Mouse (Mus musculus) midbrain, postnatal 0 days (tissue): ENCODE measurements at regions not wholly inside any gene's neighbourhood (a gene's known extent, or its start where the extent isn't known, plus 50 kb on each side); places are given as distances from the start of the nearest gene placed in this dataset.

ENCODE experiments used
- ATAC-seq: fragments of 200-750 bp; cut with Nextera tagmentation; 2 replicates; pipeline ENCODE4 v1.8.0; 2017; ENCODE audit warnings: moderate number of reproducible peaks, mild to moderate bottlenecking, moderate TSS enrichment, moderate library complexity; ENCODE audit not compliant: low FRiP score
- DNase-seq: peaks from one replicate; pipeline ENCODE4 v3.0.0-alpha.2; 2015; ENCODE audit warnings: low spot score
- H3K27ac ChIP-seq: fragments of 300-500 bp; sonication (generic); 2 replicates; pipeline ENCODE4 v1.5.1; 2014; ENCODE audit warnings: low read depth, mild to moderate bottlenecking, low read length, mixed read lengths
- H3K27me3 ChIP-seq: fragments of 300-500 bp; sonication (generic); 2 replicates; pipeline ENCODE4 v1.6.1; 2014; ENCODE audit warnings: low read length, control low read depth, mixed read lengths; ENCODE audit not compliant: insufficient read depth
- H3K36me3 ChIP-seq: fragments of 300-500 bp; sonication (generic); 2 replicates; pipeline ENCODE4 v1.6.1; 2014; ENCODE audit warnings: low read length, control low read depth, mixed read lengths; ENCODE audit not compliant: insufficient read depth
- H3K4me1 ChIP-seq: fragments of 300-500 bp; sonication (generic); 2 replicates; pipeline ENCODE4 v1.6.1; 2014; ENCODE audit warnings: mild to moderate bottlenecking, control low read depth, antibody characterized with exemption, low read length, mixed read lengths; ENCODE audit not compliant: insufficient read depth
- H3K4me2 ChIP-seq: fragments of 300-500 bp; sonication (generic); 2 replicates; pipeline ENCODE4 v1.6.1; 2014; ENCODE audit warnings: low read depth, mild to moderate bottlenecking, low read length, mixed read lengths; ENCODE audit not compliant: poor library complexity, severe bottlenecking
- H3K4me3 ChIP-seq: fragments of 300-500 bp; sonication (generic); 2 replicates; pipeline ENCODE4 v1.5.1; 2014; ENCODE audit warnings: low read depth, mild to moderate bottlenecking, low read length, moderate library complexity
- H3K9ac ChIP-seq: fragments of 300-500 bp; sonication (generic); replicated peaks from 2 replicates; pipeline ENCODE4 v1.6.1; 2014; ENCODE audit warnings: mild to moderate bottlenecking, low read length, moderate library complexity, mixed read lengths; ENCODE audit not compliant: poor library complexity, severe bottlenecking
- H3K9me3 ChIP-seq: fragments of 300-500 bp; sonication (generic); 2 replicates; pipeline ENCODE4 v1.6.1; 2016; ENCODE audit warnings: low read length, control low read depth
- CTCF ChIP-seq: IDR thresholded peaks from 2 replicates; pipeline ENCODE4 v1.5.1; 2016; ENCODE audit warnings: antibody characterized with exemption, mild to moderate bottlenecking
- WGBS: fragments of 180-500 bp; shearing (Covaris S2); extraction: QIAGEN DNeasy Blood & Tissue Kit; methylation state at CpG from one replicate; pipeline ENCODE4 v1.1.7; 2014; 5-methylcytosine and 5-hydroxymethylcytosine counted together

DNA sequence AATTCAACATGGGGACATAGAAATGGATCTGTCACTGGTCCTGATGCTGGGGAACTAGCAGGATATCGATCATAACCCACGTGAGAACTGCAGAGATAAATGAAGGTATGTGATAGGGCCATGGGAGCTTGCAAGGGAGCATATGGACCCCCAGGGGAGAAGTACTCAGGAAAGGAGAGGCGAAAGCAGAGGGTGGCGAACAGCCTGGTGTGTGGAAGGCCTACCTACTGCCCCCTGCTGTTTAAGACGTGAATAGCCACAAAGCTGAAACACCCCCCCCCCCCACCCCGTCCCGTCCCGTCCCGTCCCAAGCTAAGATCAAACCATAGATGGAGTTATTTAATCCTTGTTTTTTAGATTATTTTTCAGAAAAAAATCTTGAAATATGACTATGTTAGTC, 50.9 kb upstream of the Cplx2 start:
- no peak for DNase-seq
- 75% methylated on average over 9 of the region's 9 CpGs for WGBS
- Histone ChIP-seq H3K4me2 (no peak overlapping the region), H3K27me3 (no peaks in the 10 kb centered on the region), H3K4me1 (peaks cover 8% of the 10 kb centered on the region; the same call in 1 of the 2 replicates), H3K9me3 (no peaks in the 10 kb centered on the region), H3K9ac (no peak overlapping the region), H3K4me3 (no peak overlapping the region), H3K27ac (no peak overlapping the region), H3K36me3 (no peaks in the 10 kb centered on the region)
- TF ChIP-seq CTCF: peak; percentile 24
- ATAC-seq: no peak

DNA sequence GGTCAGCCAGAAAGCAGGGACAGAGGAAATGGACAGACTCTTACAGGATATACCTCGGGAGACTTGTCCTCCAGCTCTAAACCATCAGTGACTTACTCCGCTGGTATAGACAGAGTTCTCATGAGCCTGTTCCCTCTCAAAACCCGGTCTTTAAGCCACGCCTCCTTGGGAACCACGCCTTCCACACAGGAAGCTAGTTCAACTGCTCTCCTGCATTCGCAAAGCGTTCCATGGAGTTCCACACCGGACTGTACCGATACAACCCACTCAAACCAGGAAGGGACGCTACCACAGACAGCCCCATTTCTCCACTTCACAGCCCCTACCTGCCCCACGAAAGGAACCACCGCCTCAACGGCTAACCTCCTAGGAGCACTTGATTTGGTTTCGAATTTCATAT, 50.1 kb upstream of the Cplx2 start:
- no peaks in the 10 kb centered on the region for H3K27me3 ChIP-seq
- no peaks in the 10 kb centered on the region for H3K9me3 ChIP-seq
- no peak for TF ChIP-seq CTCF
- H3K9ac ChIP-seq: no peak overlapping the region
- ATAC-seq (no peak), DNase-seq (no peak)
- H3K27ac ChIP-seq: no peak overlapping the region
- no peaks in the 10 kb centered on the region for H3K36me3 ChIP-seq
- WGBS: 91% methylated on average over 14 of the region's 14 CpGs
- H3K4me1 ChIP-seq: peaks cover 11% of the 10 kb centered on the region; the same call in 1 of the 2 replicates
- no peak overlapping the region for H3K4me2 ChIP-seq
- no peak overlapping the region for H3K4me3 ChIP-seq
